Mouse (Mus musculus) layer of hippocampus, postnatal 25 days (tissue): ENCODE measurements around the gene Fto. TPM values are rescaled to one million over a fixed set of nuclear protein-coding genes. Genes with fewer than 3 reads are reported as not detected.

Source experiments
- DNase-seq, 2 experiments: peaks; one replicate each; pipeline ENCODE4 v3.0.0; 2022; ENCODE audit warnings: mixed read lengths in 2 of 2, low spot score in 1 of 2; ENCODE audit errors: extremely low spot score in 1 of 2
- total RNA-seq, 2 experiments: library from RNA; stranded (reverse); gene quantifications; 2 replicates each; pipeline ENCODE4 v1.2.3; 2021

Gene Fto
- total RNA-seq, 2 experiments from 2014 or later = 138 TPM

DNA sequence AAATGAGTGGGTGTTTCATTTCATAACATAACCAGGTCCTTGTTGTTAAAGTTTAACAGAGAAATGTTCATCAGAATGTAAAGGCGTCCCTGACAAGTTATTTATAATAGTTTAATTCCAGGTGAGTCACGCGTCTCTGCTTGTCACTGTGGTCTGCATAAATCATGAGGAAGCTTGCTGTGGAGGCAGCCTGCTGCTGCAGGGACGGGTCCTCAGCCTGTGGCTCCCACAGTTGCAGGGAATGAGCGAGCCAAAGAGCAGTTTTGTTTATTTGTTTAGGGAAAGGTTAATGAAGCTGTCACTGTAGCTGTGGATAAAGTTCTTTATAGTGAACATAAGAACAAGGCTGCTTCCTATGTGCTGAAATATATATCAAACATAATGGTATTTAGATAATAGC lies 176.7 kb downstream of the Fto start:
- no peak for DNase-seq

DNA sequence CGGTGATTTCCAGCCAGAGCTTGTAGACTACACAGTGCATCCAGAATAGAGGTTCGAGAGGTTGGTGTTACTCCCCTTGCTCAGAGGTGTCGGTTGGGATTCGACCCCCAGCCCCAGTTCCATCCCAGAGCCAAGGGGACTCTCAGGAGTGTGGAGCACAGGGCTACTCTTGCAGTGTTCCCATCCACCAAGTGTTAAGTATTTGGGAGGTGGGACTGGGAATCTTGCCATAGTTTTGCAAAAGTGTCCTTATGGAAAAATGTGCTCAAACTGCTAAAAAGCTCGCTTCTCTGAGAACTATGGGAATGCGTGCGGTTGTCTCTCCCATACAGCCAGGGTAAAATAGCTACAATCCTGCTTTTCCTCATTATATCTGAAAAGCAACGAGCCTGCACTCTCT lies 180.0 kb downstream of the Fto start:
- DNase-seq = no peak

DNA sequence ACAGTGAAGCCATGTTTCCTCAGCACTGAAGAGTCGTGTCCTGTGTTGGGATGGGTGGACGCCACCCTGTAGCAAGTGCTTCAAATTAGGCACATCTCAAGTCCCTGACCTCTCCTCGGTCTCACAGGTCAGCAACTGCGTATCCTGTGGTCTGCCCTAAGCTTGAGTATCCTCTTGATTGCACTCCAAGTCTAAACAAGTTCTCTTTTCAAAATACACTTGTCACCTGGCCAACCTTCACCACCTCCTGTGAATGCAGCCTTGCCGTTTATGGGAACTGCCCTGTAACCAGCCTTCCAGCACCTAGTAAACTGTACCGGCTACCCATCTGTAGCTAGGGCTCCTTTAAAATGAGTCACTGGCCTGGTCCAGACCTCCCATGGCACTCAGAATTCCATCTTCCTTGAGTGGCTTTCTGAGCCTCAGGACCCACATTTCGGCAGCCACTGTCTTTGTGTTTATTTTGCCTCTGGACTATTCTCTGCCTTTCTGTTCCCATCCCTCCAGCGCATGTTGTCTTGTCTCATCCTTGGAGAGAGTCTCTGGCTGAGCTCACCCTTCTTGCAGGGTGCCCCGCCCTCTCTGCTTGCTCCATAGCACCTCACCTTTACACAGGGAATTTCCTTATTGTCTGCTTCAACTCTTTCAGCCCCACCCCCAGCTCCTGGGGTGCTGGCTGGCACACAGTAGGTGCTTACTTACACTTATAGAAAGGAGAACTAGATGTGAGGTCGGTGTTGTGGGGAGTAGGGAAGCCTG lies 181.4 kb downstream of the Fto start:
- DNase-seq = no peak

DNA sequence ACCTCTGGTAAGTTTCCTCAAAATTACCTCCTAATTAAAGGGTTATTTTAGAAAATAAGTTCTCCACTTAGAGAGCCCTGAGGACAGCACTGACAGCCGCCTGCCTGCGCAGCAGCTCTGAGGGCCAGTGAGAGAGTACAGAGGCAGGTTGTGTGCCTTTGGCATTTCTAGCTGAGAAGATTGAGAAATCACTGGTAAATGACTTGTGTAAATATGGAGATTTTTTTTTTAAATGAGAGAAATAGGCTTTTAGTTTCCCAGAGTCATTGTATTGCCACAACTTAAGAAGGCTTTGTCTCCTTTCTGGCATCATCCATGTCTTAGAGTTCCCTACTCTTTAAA lies 181.9 kb downstream of the Fto start:
- no peak for DNase-seq

DNA sequence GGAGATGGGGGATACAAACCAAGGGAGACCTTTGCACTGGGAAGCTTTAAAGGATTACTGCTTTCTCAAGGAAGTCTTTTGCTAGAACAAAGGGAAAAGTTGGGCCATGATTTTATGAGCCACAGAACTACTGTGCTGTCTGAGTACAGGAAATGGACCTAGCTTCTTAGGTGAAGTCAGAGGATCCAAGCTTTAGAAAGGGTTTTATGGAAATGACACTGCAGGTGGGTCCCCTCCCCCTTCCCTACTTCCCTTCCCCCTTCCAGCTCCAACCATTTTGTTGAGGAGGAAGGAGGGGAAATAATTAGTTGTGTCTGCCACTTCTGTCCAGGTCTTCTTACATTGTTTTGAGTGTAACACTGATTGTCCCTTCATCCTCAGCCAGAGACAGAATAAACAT lies 182.7 kb downstream of the Fto start:
- no peak for DNase-seq

DNA sequence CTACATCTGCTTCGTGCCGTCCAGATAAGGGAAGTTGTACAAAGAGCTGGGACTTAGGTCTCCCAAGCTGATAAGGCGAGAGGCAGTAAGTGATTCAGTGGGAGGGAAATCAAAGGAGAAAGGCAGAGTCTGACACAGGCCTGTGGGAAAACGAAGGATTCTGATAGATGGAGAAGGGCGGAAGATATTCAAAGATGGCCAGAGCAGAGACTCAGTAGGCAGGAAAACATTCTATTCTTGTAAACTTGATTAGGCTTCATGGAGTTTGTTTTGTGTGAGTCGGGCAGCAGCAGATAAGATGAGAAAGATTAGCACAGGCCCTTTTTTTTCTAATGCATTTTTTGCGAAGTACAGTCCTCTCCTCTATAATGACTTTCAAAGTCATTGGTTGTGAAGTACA lies 183.6 kb downstream of the Fto start:
- no peak for DNase-seq

DNA sequence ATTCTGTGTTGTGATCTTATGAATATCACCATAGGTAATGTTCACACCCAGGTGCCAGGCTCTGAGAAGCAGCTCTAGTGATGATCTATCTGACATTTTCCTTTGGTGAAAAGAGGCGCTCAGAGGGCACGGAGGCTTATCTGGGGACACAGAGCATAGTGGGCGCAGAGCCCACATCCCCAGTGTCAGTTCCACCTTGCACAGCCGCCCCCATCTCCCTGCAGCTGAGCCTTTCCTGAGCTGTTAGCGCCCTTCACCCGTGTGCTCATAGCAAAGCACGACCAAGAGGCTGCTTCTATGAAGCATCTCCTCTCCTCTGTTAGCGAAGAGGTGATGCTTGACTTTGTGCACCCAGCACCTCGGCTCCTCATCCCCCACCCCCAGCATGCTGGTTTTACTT lies 185.3 kb downstream of the Fto start:
- no peak for DNase-seq

DNA sequence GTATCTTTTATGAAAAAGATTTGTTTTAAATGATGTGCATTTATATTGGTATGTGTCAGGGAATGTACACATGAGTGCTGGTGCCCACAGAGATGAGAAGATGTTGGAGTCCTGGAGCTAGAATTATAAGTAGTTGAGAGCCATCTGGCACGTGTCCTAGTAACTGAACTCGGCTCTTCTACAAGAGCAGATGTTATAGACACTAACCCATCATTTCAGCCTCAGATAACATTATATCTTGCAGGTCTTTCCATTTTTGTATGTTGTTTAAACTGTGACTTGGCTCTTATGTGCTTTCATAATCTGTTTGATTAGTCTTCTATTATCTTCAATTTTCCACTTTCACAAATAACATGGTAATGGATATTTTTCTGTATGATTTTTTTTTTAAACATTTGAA lies 186.0 kb downstream of the Fto start:
- DNase-seq = no peak

DNA sequence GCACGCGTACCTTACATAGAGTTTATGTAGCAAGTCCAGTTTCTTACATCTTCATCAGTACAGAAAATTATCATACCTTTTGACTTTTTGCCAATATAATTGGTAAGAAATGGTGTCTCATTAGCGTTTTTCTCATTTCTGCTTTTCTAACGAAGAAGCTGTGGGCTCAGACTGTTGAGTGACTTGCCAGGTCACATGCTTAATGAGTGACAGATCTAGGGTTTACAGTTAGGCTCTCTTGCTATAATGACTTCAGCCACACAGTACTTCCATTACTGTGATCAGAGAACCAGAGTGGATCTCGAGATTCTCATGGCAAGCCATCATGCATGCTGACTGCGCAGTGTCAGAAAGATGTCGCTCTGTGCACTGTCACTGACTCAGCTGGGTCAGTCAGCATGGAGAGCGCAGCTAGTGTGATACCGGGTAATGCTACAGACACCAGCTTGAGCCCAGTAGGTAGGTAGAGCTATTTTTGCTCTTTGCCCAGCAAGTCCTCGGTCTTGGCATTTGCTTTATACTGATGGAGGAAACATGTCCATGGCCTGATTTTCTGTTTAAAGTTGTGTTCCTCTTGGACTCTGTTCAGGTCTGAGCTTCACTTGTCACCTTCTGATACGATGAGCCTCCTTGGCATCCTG lies 188.8 kb downstream of the Fto start:
- no peak for DNase-seq

DNA sequence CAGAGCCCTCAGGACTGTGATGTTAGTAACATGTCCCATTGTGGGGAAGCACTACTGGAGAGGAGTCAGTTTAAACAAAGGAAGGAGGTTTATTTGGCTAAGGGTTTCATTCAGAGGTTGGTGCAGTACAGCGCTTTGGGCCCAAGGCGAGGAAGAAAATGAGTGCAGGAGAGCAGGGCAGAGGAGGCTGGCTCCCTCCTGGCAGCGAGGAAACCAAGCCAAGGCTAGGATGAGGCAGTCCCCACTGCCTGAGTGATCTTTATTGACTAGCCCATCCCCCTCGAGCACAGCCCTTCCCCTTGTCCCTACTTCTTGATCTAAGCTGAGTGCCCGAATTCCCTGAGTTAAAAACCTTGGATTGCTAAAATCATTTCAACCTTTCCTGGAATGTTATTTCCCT lies 189.5 kb downstream of the Fto start:
- no peak for DNase-seq

DNA sequence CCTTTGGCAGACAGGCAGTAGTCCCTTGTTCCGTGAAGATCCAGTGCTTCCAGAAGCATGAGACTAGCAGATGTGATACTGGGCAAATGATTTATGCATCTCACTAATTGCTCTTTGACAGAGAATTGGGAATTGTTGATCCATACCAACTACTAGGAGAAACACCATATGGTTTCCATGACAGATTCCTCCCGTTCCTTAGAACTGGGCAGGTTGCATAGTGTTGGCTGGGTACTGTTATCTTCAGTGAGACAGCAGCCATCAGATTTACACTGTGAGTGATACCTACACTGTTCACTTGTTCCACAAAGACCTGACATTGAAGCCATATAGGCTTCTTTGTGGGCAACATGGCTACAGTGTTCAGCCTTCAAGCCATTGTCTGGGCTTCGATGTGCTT lies 191.0 kb downstream of the Fto start:
- DNase-seq = no peak

DNA sequence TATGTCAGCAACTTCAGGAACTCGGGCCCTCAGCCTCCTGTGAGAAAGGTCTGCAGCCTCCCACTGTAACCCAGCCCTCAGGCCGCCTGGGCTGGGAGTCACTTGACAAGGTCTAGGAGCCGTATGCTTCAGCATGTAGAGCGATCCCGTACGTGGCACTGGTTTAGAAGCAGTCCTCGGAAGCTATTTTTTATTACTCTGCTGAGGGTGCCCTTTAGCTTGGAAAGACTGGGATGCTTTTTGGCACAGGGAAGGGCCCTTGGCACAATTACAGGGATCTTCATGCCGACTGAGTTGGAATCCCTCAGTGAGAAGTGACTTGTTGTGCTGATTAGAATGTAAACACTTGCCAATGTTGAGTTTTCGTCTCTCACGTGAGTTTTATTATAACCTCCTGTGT lies 191.6 kb downstream of the Fto start:
- no peak for DNase-seq

DNA sequence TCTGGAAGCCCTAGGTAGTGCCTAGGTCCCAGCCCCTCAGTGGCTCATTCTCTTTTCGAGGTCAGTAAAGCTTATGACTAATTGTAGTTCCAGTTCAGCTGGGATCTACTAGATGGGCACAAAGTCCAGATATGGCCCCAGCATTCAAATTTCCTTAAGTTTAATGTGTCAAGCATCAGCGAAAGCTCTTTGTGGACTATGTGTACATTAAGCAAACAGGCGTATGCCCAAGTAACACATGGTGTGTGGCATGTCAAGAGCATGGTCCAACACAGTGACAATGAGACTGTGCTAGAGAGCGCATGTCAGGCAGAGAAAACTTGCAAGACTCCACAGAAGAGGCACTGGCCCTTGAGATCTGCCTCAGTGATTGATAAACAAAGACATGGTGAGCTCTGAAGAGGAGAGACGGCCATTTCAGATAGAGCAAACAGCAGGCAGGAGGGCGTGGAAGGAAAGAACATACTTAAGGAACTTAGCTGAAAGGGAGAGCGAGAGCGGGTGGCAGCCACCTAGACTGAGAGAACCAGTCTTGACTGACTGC lies 192.2 kb downstream of the Fto start:
- DNase-seq = no peak

DNA sequence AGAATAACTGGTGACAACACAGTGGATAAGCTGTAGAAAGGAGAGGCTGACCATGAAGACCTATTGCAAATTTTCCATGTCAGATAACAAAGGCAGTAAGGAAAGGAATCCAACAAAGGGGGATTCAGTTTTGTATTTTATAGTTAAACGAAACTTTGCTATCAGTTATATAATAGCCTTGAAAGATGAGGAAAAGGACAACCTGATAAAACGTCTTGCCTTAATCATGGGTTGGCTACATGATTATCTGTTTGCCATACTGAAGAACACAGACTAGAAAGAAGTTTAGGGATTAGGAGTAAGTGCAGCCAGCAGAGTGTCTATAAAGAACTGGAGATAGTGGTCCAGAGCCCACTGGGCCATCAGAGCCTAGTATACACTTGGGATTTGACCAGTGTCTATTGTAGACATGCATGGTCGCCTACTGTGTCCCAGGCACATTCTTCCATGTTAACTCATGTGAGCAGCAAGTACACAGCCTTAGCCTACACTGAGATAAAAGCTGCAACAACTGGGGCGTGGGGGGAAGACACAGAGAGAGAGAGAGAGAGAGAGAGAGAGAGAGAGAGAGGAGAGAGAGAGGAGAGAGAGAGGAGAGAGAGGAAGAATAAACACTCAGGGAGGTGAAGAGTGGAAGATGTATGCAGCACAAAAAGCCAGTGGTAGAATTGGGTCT lies 192.8 kb downstream of the Fto start:
- no peak for DNase-seq

DNA sequence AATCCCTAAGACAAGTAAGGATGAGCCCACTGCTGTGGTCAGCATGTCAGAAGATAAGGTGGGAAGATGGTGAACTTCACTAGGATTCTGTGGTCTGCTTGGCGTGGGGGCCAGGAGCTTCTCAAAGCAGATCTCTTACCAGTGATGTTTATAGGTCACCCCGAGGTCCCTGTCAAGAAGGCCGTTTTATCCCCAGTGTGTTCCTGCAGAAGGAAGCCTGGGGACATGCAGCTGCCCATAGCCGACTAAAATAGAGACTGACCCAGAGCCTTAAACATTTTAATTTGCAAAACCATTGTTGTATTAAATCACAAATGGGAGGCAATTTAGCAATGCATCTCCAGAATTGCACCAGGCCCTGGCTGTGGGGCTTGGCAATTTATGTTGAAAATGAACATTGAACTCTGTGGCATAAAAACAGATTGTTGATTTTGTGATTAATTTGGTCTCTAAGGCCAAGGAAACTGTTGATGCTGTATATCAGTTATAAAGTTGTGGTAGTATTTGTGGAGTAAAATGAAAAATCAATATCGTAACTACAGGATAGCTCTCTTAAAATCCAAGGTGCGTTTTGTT lies 193.4 kb downstream of the Fto start:
- DNase-seq = no peak

DNA sequence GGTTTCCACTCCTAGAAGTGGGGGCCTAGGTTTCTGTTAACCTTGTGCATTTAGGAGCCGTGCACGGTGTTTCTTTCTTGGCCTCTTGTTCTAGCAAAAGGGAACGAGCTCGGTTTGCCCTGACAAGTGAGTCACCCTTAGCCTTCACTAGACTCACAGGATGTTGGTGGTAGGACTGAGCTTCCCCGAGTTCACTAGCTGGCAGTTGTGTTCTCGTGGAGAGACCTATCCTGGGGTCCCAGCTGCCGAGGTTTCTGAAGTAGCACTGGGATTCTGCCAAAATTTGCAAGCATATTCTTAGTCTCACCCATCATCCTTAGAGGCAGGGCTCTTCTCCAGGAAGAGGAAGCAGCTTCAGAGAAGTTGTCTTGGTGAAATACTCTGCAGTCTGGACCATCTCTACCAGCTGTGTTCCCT lies 194.4 kb downstream of the Fto start:
- DNase-seq = no peak

DNA sequence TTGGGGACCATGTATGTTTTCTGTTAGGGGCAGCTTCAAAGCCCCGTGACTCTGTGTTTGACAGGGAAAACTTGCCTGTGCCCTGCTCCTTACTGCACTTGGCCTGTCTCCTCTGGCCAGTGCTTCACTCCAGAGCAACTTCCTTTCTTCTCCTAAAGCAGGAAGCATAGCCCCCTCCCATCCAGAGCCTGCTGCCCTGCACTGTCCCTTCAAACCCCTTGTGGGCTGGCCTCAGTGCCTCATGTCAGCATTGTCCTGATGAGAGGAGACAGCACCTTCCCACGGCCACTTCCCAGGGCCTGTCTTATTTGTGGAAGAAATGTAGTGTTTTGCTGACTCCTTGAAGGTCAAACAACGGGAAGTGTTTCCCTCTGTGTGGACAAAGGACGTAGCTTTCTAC lies 195.0 kb downstream of the Fto start:
- DNase-seq = no peak

DNA sequence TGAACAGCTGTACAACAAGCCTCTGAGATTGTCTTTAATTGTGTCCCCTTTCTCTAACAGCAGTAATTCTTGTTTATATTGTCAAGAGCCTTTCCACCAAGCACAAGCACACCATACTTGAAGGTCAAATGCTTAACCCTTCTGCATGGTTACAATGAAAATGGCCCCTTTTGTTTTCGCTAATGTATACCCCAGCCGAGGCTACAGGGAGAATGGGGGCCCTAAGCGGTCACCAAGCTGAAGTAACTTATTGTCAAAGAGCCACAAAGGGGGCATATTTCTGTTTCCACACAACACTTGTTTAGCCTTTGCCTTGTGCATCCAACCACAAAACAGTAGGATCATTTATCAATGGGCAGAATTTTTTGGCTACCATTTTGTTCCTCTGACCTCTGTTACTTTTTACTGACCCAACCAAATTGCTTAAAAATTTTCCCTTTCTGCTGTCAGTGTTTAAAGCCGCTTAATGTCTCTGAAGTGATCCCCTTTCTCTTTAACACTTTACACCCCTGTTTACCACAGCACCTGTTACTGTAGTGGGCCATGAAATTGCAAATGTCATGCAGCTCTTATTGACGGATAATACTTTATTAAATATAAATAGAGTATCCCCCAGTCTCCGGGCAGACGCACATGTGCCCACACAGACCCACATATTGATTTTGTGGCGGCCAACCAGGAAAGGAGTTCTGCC lies 196.0 kb downstream of the Fto start:
- no peak for DNase-seq

DNA sequence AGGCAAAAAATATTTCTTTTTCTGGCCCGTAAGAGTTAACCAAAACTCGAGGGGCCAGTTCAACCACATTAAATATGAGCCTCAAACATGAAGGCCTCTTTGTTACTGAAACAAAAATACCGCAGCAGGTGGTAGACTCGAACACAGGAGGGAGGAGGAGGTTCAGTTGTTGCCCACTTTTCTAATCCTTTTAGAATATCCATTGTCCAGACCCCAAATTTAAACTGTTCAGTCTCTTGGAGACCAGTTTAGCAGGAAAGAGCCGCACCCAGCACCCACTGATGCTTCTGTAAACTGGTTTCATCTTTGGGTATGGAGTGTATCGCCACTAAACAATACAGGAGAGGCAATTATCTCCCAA lies 196.6 kb downstream of the Fto start:
- no peak for DNase-seq

DNA sequence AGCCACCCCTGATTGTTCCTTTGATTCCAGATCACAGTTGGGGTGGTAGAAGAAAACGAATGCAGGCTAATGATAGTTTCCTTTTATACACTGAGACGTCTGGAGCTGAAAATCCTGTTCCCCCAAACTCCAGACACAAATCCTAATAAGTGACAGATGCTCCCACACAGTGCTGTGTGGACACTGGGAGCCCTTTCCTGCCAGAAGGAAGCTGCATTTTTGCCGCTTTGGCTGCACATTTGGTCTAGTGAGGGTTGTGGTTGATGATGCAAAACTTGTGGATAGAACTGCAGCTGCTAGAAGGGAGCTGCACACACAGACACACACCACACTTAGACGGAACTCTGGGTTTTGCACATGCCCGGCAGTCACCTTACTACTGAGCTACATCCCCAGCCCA lies 197.4 kb downstream of the Fto start:
- no peak for DNase-seq

DNA sequence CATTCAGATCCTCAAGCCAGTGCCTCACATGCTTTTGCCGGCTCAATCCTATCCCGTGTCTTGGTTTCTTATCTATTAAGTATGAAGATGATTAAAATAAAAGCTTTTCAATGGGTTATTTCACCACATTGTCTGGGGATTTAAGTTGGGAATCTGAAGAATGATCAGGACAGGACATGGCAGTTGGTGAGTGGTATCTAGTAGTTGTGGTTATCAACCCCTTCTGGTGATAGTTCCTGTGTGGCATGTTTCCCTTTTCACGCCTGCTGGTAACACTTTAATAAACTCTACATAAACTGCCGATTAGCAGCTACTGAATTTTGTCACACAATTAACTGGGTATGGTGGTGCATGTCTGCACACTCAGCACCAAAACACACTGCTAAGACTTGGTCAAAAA lies 198.6 kb downstream of the Fto start:
- no peak for DNase-seq
